Mouse (Mus musculus): Measurements from ENCODE around the gene Chl1. TPM values are rescaled to one million over a fixed set of nuclear protein-coding genes. Genes with fewer than 3 reads are reported as not detected.

Gene Chl1
- polyA plus RNA-seq, 2 experiments = 2.0 to 4.9 TPM

DNA sequence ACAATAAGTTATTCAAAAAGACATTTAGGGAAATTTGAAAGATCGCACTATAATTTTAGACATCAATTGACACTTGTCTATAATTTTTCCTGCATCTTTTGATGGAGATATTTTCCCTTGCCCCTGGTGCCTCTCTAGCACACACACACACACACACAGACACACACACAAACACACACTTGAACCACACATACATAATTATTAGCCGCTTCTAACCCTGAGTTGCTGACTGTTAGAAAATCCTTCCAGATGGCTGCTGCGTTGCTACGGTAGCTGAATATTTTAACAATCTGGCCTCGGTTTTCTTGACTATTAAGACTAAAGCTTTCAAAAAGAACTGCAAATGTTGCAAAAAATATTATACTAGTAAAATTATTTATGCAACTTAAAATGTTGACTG, 166.3 kb downstream of the Chl1 start:
- H3K36me3 ChIP-seq (ENCODE audit: control insufficient read depth, insufficient read depth, low read length) = no peaks in the 10 kb centered on the region
- no peak overlapping the region for H3K4me2 ChIP-seq (replicated peaks; ENCODE audit: low read depth, low read length, severe bottlenecking)
- H3K27ac ChIP-seq (replicated peaks; ENCODE audit: low read depth, low read length) = no peak overlapping the region
- ATAC-seq (ENCODE audit: low FRiP score, low read depth) (no peak), DNase-seq (ENCODE audit: low spot score) (no peak)
- 41% methylated on average over 5 of the region's 5 CpGs for WGBS
- H3K9me3 ChIP-seq (ENCODE audit: control insufficient read depth, low read length) = no peaks in the 10 kb centered on the region
- H3K9ac ChIP-seq (ENCODE audit: low read depth, low read length, severe bottlenecking) = no peak overlapping the region
- H3K4me3 ChIP-seq (replicated peaks; ENCODE audit: low read length) = no peak overlapping the region
- no peaks in the 10 kb centered on the region for H3K4me1 ChIP-seq (ENCODE audit: control insufficient read depth, insufficient read depth, low read length)
- TF ChIP-seq POLR2A (IDR thresholded peaks at IDR 0.05; ENCODE audit: borderline replicate concordance, extremely low read depth, insufficient read depth, insufficient read length) = no peak
- no peaks in the 10 kb centered on the region for H3K27me3 ChIP-seq (ENCODE audit: control insufficient read depth, insufficient read depth, low read length)

DNA sequence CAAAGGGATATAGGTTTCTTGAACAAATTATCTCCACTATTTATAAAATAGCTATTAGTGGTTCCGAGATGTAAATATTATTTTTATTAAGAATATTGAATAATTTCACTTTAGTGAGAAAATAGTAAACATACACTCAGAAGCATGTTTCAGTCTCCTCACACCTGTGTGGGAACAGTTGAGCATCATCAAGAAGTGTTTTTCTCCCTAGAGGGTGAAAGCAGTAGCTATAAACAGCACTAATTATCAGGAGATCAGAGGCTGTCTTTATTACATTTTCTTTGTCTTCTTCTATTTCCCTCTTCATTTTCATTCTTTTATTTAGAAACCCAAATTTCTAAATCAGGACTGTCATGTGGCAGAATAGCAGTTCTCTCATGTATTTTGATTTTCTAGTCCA, 166.7 kb downstream of the Chl1 start:
- H3K9me3 ChIP-seq (ENCODE audit: control insufficient read depth, low read length) = no peaks in the 10 kb centered on the region
- H3K9ac ChIP-seq (ENCODE audit: low read depth, low read length, severe bottlenecking) = no peak overlapping the region
- H3K27ac ChIP-seq (replicated peaks; ENCODE audit: low read depth, low read length) = no peak overlapping the region
- TF ChIP-seq POLR2A (IDR thresholded peaks at IDR 0.05; ENCODE audit: borderline replicate concordance, extremely low read depth, insufficient read depth, insufficient read length) = no peak
- H3K4me2 ChIP-seq (replicated peaks; ENCODE audit: low read depth, low read length, severe bottlenecking) = no peak overlapping the region
- no peak overlapping the region for H3K4me3 ChIP-seq (replicated peaks; ENCODE audit: low read length)
- no peaks in the 10 kb centered on the region for H3K36me3 ChIP-seq (ENCODE audit: control insufficient read depth, insufficient read depth, low read length)
- no peaks in the 10 kb centered on the region for H3K4me1 ChIP-seq (ENCODE audit: control insufficient read depth, insufficient read depth, low read length)
- ATAC-seq (ENCODE audit: low FRiP score, low read depth) (no peak), DNase-seq (ENCODE audit: low spot score) (no peak)
- H3K27me3 ChIP-seq (ENCODE audit: control insufficient read depth, insufficient read depth, low read length) = no peaks in the 10 kb centered on the region
- 73% methylated on average over 1 of the region's 1 CpGs for WGBS

DNA sequence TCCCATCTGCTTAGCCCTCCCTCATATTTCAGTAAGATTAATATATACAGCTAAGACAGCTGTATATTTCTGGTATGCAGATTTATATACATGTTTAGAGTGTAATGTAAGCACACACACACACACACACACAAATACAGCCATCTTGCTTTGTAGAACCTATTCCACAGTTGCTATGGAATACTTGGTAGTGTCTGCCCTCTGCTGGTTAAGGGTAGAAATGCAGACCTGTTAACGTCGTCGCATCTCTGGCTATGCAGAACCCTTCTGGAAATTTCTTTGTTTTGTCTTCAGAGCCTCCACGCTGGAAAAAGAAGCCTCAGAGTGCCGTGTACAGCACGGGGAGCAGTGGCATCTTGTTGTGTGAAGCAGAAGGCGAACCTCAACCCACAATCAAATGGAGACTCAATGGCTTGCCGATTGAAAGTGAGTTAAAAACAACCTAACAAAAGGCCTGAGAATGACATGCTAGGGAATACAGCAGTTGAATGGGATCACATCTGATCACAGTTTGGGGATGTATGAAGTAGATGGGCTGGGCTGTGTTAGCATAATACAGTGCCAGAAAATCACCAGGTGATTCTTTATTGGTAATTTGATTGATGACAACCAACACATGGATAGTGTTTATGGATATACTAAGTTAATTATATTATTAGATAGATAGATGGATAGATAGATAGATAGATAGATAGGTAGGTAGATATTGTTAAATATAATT, 172.6 kb downstream of the Chl1 start:
- Histone ChIP-seq H3K4me2 (replicated peaks; ENCODE audit: low read depth, low read length, severe bottlenecking) (no peak overlapping the region), H3K9me3 (ENCODE audit: control insufficient read depth, low read length) (no peaks in the 10 kb centered on the region), H3K9ac (ENCODE audit: low read depth, low read length, severe bottlenecking) (no peak overlapping the region), H3K4me3 (replicated peaks; ENCODE audit: low read length) (no peak overlapping the region), H3K27me3 (ENCODE audit: control insufficient read depth, insufficient read depth, low read length) (no peaks in the 10 kb centered on the region), H3K4me1 (ENCODE audit: control insufficient read depth, insufficient read depth, low read length) (no peaks in the 10 kb centered on the region), H3K36me3 (ENCODE audit: control insufficient read depth, insufficient read depth, low read length) (no peaks in the 10 kb centered on the region), H3K27ac (replicated peaks; ENCODE audit: low read depth, low read length) (no peak overlapping the region)
- ATAC-seq (ENCODE audit: low FRiP score, low read depth) (peak; percentile 47; the same call in 1 of the 2 replicates), DNase-seq (ENCODE audit: low spot score) (peak; percentile 88)
- no peak for TF ChIP-seq POLR2A (IDR thresholded peaks at IDR 0.05; ENCODE audit: borderline replicate concordance, extremely low read depth, insufficient read depth, insufficient read length)
- 17% methylated on average over 8 of the region's 8 CpGs for WGBS

DNA sequence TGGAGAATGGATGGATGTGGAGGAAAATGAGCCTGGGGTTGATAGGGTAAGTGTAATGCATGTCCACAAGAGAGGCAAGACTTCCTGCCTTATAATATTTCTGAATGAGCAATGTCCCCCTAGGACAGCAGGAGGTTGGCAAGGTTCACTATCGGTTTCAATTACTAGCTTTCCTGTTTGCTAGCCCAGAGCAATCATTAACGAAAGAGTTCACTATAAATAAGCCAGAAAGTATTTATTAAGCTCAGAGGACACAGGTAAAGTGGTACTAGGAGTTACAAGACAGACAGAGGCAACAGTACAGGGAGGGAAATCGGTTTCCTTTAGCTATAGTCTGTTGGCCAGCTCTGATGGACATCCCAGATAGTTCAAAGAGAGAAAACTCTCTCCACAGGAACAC, 182.1 kb downstream of the Chl1 start:
- no peaks in the 10 kb centered on the region for H3K4me1 ChIP-seq (ENCODE audit: control insufficient read depth, insufficient read depth, low read length)
- no peaks in the 10 kb centered on the region for H3K27me3 ChIP-seq (ENCODE audit: control insufficient read depth, insufficient read depth, low read length)
- H3K4me3 ChIP-seq (replicated peaks; ENCODE audit: low read length) = no peak overlapping the region
- H3K9me3 ChIP-seq (ENCODE audit: control insufficient read depth, low read length) = no peaks in the 10 kb centered on the region
- no peak overlapping the region for H3K27ac ChIP-seq (replicated peaks; ENCODE audit: low read depth, low read length)
- no peak overlapping the region for H3K4me2 ChIP-seq (replicated peaks; ENCODE audit: low read depth, low read length, severe bottlenecking)
- H3K9ac ChIP-seq (ENCODE audit: low read depth, low read length, severe bottlenecking) = no peak overlapping the region
- DNase-seq (ENCODE audit: low spot score) = no peak
- 26% methylated on average over 3 of the region's 3 CpGs for WGBS
- H3K36me3 ChIP-seq (ENCODE audit: control insufficient read depth, insufficient read depth, low read length) = no peaks in the 10 kb centered on the region
- no peak for ATAC-seq (ENCODE audit: low FRiP score, low read depth)
- no peak for TF ChIP-seq POLR2A (IDR thresholded peaks at IDR 0.05; ENCODE audit: borderline replicate concordance, extremely low read depth, insufficient read depth, insufficient read length)

DNA sequence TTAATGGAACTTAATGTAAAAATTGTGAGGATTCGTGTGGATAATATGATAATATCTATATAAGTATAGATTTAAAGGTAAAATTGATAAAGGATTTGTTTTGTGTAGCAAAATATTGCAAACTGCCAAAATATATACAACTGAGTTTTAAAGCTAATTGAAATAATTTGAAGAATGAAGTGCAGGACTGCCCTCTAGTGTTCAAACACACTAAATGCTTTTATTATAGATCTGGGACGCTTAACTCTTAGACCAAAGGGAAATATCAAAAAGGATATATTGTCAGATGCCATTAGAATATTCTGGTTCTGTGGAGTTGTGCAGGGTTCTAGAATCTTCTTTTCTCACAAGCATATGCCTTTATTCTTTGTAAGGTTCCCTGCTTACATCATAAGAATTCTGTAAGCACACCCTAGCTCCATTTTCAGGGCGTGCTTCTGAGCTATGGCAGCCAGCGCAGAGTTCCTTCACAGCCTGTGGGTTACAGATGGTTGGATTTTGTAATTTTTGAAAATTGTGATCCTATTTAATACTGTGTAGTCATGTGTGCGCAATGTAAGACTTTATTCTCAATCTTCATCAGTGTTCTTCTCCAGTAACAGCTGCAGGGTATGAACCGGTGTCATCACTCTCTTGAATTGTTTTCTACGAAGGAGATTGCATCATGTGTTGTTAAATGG, 187.1 kb downstream of the Chl1 start:
- no peak overlapping the region for H3K9ac ChIP-seq (ENCODE audit: low read depth, low read length, severe bottlenecking)
- ATAC-seq (ENCODE audit: low FRiP score, low read depth) = no peak
- 60% methylated on average over 7 of the region's 7 CpGs for WGBS
- DNase-seq (ENCODE audit: low spot score) = peak; percentile 84
- no peaks in the 10 kb centered on the region for H3K27me3 ChIP-seq (ENCODE audit: control insufficient read depth, insufficient read depth, low read length)
- H3K4me3 ChIP-seq (replicated peaks; ENCODE audit: low read length) = no peak overlapping the region
- H3K36me3 ChIP-seq (ENCODE audit: control insufficient read depth, insufficient read depth, low read length) = no peaks in the 10 kb centered on the region
- no peak overlapping the region for H3K4me2 ChIP-seq (replicated peaks; ENCODE audit: low read depth, low read length, severe bottlenecking)
- no peak for TF ChIP-seq POLR2A (IDR thresholded peaks at IDR 0.05; ENCODE audit: borderline replicate concordance, extremely low read depth, insufficient read depth, insufficient read length)
- no peaks in the 10 kb centered on the region for H3K4me1 ChIP-seq (ENCODE audit: control insufficient read depth, insufficient read depth, low read length)
- no peaks in the 10 kb centered on the region for H3K9me3 ChIP-seq (ENCODE audit: control insufficient read depth, low read length)
- no peak overlapping the region for H3K27ac ChIP-seq (replicated peaks; ENCODE audit: low read depth, low read length)

All from limb, embryonic 14.5 days (tissue).